Mouse (Mus musculus): ENCODE data around the gene Dnase2b. TPM values are rescaled to one million over a fixed set of nuclear protein-coding genes. Genes with fewer than 3 reads are reported as not detected.

The Dnase2b gene
- total RNA-seq, 1 experiment from 2014 or later = not detected

- no peak for ATAC-seq (ENCODE audit: extremely low read depth, insufficient number of reproducible peaks, low FRiP score, poor library complexity, severe bottlenecking)
These were observed 31.9 kb downstream of the Dnase2b start for GRCm38 (mm10) chr3:146583478-146583877.

- no peak for ATAC-seq (ENCODE audit: extremely low read depth, insufficient number of reproducible peaks, low FRiP score, poor library complexity, severe bottlenecking)
These were observed 35.2 kb downstream of the Dnase2b start for GRCm38 (mm10) chr3:146580039-146580729.

DNA sequence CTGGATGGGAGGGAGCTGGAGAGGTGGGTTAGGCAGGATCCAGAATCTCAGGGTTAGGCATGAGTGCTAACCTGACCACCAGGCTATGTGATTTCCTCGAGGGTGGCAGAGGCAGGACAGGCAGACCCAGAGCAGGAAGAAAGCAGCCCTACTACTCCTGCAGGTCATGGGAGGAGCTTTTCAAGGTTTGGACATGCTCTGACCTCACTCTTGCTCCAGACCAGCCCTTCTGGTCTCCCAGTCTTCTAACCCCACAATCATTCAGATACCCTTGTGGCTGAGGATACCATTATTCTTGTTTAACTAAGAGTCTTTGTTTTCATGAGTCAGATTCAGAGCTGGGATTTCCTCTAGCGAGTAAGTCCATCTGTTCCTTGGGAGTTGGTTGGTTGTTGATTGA lies 37.8 kb downstream of the Dnase2b start:
- no peak for ATAC-seq (ENCODE audit: extremely low read depth, insufficient number of reproducible peaks, low FRiP score, poor library complexity, severe bottlenecking)

DNA sequence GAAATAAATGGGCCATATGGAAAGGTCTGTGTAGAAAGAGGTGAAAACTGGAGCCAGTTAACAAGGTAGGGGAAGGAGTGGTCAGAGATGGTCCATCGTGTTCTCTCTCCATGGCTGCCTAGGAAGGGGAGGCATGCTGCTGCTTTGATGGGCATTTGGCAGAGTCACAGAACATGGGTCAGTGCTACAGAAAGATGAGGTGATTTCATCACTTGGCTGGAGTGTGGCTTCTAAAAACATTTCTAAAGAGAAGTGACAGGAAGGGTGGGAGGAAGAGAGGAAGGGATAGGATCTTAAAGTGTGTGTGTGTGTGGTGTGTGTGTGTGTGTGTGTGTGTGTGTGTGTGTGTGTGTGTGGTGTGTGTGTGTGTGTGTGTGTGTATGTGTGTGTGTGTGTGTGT lies 44.1 kb downstream of the Dnase2b start:
- no peak for ATAC-seq (ENCODE audit: extremely low read depth, insufficient number of reproducible peaks, low FRiP score, poor library complexity, severe bottlenecking)

DNA sequence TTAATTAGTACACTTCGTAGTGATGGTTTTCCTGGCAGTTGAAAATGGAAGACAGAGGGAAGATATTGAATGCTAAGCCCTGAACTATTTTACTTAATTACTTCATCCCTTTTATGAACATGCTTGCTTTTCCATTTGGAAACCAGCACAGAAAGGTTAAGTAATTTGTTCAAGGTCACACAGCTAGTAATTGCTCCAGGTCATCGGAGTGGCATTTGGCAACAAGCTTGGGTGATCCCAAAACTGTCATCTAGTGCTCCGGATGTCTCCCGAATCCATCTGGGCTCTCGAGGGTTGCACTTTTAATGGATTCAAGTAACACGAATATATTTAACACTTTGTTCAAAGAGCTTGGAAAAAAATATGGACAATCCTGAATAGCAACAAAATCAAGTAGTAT lies 44.5 kb downstream of the Dnase2b start:
- no peak for ATAC-seq (ENCODE audit: extremely low read depth, insufficient number of reproducible peaks, low FRiP score, poor library complexity, severe bottlenecking)

GRCm38 (mm10) chr3:146570148-146570782 lies 45.1 kb downstream of the Dnase2b start, which contains the start of gene Uox:
Gene Uox (plus strand): TSS chr3:146570426.
- ATAC-seq (ENCODE audit: extremely low read depth, insufficient number of reproducible peaks, low FRiP score, poor library complexity, severe bottlenecking) = no peak

GRCm38 (mm10) chr3:146569594-146569993 lies 45.8 kb downstream of the Dnase2b start:
- ATAC-seq (ENCODE audit: extremely low read depth, insufficient number of reproducible peaks, low FRiP score, poor library complexity, severe bottlenecking) = no peak

GRCm38 (mm10) chr3:146567884-146568530 lies 47.4 kb downstream of the Dnase2b start:
- no peak for ATAC-seq (ENCODE audit: extremely low read depth, insufficient number of reproducible peaks, low FRiP score, poor library complexity, severe bottlenecking)

DNA sequence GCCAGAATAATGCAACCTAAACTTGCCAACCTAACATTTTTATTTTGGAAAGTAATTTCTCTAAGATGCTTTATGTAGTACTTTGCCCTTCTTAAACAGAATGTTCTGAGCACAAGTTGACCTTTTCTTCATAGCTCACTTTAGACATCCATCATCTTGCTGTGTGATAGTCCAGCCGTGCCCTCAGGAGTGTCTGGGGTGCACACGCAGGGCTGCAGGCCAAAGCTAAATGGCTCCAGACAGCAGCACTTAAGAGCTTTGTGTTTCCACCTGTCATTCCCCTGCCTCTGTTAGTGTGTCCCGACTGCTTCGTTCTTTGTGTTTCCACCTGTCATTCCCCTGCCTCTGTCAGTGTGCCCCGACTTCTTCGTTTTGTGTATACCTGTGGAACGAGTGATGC lies 48.0 kb downstream of the Dnase2b start:
- ATAC-seq (ENCODE audit: extremely low read depth, insufficient number of reproducible peaks, low FRiP score, poor library complexity, severe bottlenecking) = no peak

- ATAC-seq (ENCODE audit: extremely low read depth, insufficient number of reproducible peaks, low FRiP score, poor library complexity, severe bottlenecking) = no peak
These were observed 50.4 kb downstream of the Dnase2b start for GRCm38 (mm10) chr3:146565065-146565411.

- ATAC-seq (ENCODE audit: extremely low read depth, insufficient number of reproducible peaks, low FRiP score, poor library complexity, severe bottlenecking) = 0 out of 2 replicates have a peak, but pooled peaks have one; percentile 49
These were observed 50.9 kb downstream of the Dnase2b start for GRCm38 (mm10) chr3:146564268-146565064.

- ATAC-seq (ENCODE audit: extremely low read depth, insufficient number of reproducible peaks, low FRiP score, poor library complexity, severe bottlenecking) = no peak
These were observed 52.5 kb downstream of the Dnase2b start for GRCm38 (mm10) chr3:146562936-146563335.

DNA sequence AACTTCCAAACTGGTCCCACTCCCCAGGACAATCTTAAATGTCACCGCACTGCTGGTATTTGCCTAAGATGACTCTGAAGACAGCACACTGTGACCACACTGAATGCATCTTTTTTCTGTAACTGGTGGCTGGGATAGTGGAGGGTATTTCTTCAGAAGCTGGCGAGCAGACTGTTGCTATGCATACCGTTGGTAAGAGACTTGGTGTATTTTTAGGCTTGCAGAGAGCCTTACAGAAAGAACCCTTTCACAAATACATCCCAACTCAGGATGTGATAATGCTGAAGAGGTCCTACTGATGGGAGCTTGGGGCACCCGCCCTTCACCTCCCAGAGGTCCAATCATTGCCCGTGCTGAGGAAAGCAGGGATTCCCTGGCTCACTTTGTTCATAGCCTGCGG lies 57.9 kb downstream of the Dnase2b start:
- ATAC-seq (ENCODE audit: extremely low read depth, insufficient number of reproducible peaks, low FRiP score, poor library complexity, severe bottlenecking) = no peak

DNA sequence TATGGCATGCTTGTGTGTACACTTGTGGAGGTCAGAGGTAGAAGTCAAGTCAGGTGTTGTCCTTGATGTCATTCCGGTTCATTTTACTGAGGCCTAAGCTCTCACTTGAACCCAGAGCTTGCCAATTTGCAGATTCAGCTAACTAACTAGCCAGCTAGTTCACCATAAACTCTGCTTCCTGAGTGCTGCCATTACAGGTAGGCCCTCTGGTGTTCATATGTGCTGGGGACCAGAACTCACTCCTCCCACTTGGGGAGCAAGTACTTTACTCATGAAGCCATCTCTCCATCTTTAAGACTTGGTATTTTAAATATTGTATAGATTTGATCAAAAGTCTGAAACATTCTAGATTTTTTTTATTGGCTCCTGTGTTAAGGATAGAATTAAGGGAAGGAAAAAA lies 58.8 kb downstream of the Dnase2b start:
- no peak for ATAC-seq (ENCODE audit: extremely low read depth, insufficient number of reproducible peaks, low FRiP score, poor library complexity, severe bottlenecking)

GRCm38 (mm10) chr3:146554816-146555215 lies 60.6 kb downstream of the Dnase2b start:
- ATAC-seq (ENCODE audit: extremely low read depth, insufficient number of reproducible peaks, low FRiP score, poor library complexity, severe bottlenecking) = no peak

GRCm38 (mm10) chr3:146543632-146544031 lies 71.8 kb downstream of the Dnase2b start:
- ATAC-seq (ENCODE audit: extremely low read depth, insufficient number of reproducible peaks, low FRiP score, poor library complexity, severe bottlenecking) = no peak

DNA sequence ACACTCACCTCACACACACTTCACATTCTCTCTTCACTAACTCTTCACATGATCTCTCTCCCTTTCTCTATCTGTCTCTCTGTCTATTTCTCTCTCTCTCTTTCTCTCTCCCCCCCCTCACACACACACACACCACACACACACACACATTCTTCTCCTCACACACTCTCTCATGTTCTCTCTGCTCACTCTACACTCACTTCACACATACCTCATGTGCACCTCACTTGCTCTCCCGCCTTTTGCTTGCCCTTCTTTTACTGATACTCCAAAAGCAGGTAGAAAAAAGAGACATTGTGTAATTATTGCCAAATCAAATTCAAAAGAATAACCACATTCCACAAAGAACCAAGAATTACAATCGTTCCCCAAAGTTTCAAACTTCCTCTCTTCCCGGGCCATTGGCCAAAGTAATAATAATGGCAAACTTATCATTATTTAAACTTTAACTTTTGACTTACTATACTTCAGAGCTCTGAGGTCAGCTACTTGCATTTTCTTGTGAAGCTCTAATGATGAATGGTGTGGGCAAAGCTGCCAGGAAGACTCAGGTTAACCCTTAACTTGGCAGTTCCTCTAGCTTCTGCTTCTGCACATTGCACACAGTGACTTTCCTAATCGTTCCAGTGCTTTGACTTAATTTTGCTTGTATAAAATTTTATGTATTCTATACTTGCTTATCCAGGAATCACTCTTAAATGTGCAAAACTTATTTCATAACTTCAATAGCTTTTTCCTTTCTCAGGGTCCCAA lies 74.7 kb downstream of the Dnase2b start:
- ATAC-seq (ENCODE audit: extremely low read depth, insufficient number of reproducible peaks, low FRiP score, poor library complexity, severe bottlenecking) = no peak

- ATAC-seq (ENCODE audit: extremely low read depth, insufficient number of reproducible peaks, low FRiP score, poor library complexity, severe bottlenecking) = no peak
These were observed 80.4 kb downstream of the Dnase2b start for GRCm38 (mm10) chr3:146534986-146535385.
